8 mouse cellular contexts compared by ENCODE assay signal in the genomic region with DNA sequence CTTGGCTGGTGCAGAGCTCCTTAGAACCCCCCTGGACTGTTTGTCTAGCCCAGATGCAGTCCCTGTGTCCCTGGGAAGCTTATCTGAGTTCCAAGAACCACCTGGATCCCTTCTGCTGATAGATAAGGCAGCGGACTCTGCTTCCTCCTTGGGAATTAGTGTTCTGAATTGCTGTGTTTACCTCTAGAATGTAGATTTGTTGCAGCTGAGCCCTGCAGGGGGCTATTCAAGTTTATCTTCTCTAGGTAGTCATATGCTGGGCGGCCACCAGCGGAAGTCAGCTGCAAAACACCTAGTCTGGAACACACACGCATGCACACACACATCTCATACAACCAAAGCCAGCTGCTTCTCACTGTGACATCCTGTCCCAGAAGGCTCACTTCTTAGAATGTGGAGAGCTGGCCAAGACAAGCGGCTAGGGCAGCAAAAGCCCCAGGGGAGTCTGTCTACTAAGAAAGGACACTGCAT. TPM values are rescaled to one million over a fixed set of nuclear protein-coding genes. Genes with fewer than 3 reads are reported as not detected.
A peak's percentile ranks its signal among the peaks of the same experiment; 100 is the strongest.
DNase-seq lines count a peak whose midpoint lies in the region; ATAC-seq lines count a peak whose summit lies in the region.

No protein-coding gene starts in this region.

- ATAC-seq in neural tube, embryonic 15.5 days (ENCODE audit: low FRiP score), result no peak

- no peak for DNase-seq in neural tube, embryonic 10.5 days (ENCODE audit: extremely low spot score, low spot score)
- peak; percentile 84 for DNase-seq in induced T-regulatory cell, adult 2 months (ENCODE audit: low read depth)
- DNase-seq in lung, postnatal 14 days, result peak; percentile 20
- DNase-seq in thymus, postnatal 4 days, result peak; percentile 82
- no peak for DNase-seq in ovary, postnatal 36 days (ENCODE audit: low spot score)
- DNase-seq in gastrocnemius, adult 18-20 months (ENCODE audit: low spot score), result no peak
- DNase-seq in frontal cortex, postnatal 36 days (ENCODE audit: low spot score in 2 of 2), result no peak

- 0 out of 2 replicates have a peak overlapping the region, but pooled peaks have one; percentile 11 for H3K27ac ChIP-seq in neural tube, embryonic 15.5 days (replicated peaks)

- H3K27me3 ChIP-seq in neural tube, embryonic 15.5 days (replicated peaks), result no peaks in the 10 kb centered on the region

- no peak overlapping the region for H3K4me3 ChIP-seq in neural tube, embryonic 15.5 days (replicated peaks)

- H3K36me3 ChIP-seq in neural tube, embryonic 15.5 days, result no peaks in the 10 kb centered on the region

- no peaks in the 10 kb centered on the region for H3K9me3 ChIP-seq in neural tube, embryonic 15.5 days (replicated peaks)

- WGBS in neural tube, embryonic 15.5 days, result 69% methylated on average over 5 of the region's 5 CpGs

- H3K4me2 ChIP-seq in neural tube, embryonic 15.5 days, result no peak overlapping the region

- H3K9ac ChIP-seq in neural tube, embryonic 15.5 days (replicated peaks), result no peak overlapping the region

- H3K4me1 ChIP-seq in neural tube, embryonic 15.5 days, result 0 out of 2 replicates have a peak, but pooled peaks cover 6% of the 10 kb centered on the region

RNA-seq across cellular contexts. Expression of a gene that starts 1.2 kb away (rescaled TPM):
- 60.3 and 69.1 TPM in 2 replicates for polyA plus RNA-seq in neural tube, embryonic 15.5 days (2015; fragmentation: Nextera tagmentation; extraction: Ambion mirVana)
- total RNA-seq in gastrocnemius, adult 18-20 months (2021), result 10 to 100 TPM; 16.4 to 16.5 TPM

RNA-seq across cellular contexts. Expression of a gene that starts 53.3 kb away (rescaled TPM):
- 58.4 and 59.4 TPM in 2 replicates for polyA plus RNA-seq in neural tube, embryonic 15.5 days (2015; fragmentation: Nextera tagmentation; extraction: Ambion mirVana)
- 10 to 100 TPM; 21.9 to 26.0 TPM for total RNA-seq in gastrocnemius, adult 18-20 months (2021)

RNA-seq across cellular contexts. Expression of a gene that starts 53.6 kb away (rescaled TPM):
- polyA plus RNA-seq in neural tube, embryonic 15.5 days (2015; fragmentation: Nextera tagmentation; extraction: Ambion mirVana), result 115 and 135 TPM in 2 replicates
- total RNA-seq in gastrocnemius, adult 18-20 months (2021), result 10 to 100 TPM; 39.2 to 40.7 TPM

Comparison
In these comparisons a context has a peak if more than half of its experiments do, and no peak if none do; other contexts are left out.
1. DNase-seq: peak in induced T-regulatory cell, adult 2 months (single experiment), lung, postnatal 14 days (single experiment) and thymus, postnatal 4 days (single experiment); none in neural tube, embryonic 10.5 days (single experiment), ovary, postnatal 36 days (single experiment), gastrocnemius, adult 18-20 months (single experiment) and frontal cortex, postnatal 36 days (0 of 2).